Mouse (Mus musculus) urinary bladder, postnatal 4 days (tissue): ENCODE data around the gene Usp22.
A peak's percentile ranks its signal among the peaks of the same experiment; 100 is the strongest.

Experiments
- DNase-seq, 2 experiments: peaks; one replicate each; pipeline ENCODE4 v3.0.0; 2021 to 2022; ENCODE audit warnings: low spot score in 2 of 2

The Usp22 gene

GRCm38 (mm10) chr11:61108911-61109361 lies 65.9 kb downstream of the Usp22 start:
- no peak for DNase-seq

GRCm38 (mm10) chr11:61104241-61104901 lies 70.5 kb downstream of the Usp22 start:
- DNase-seq = peak; percentile 79 to 92

GRCm38 (mm10) chr11:61102397-61103339 lies 72.2 kb downstream of the Usp22 start:
- no peak for DNase-seq
